Mouse (Mus musculus) duodenum, adult 2 months (tissue): ENCODE data around the gene Exo1. TPM values are rescaled to one million over a fixed set of nuclear protein-coding genes. Genes with fewer than 3 reads are reported as not detected.

ENCODE experiments used
- polyA plus RNA-seq: library from polyadenylated mRNA; depleted of rRNA; stranded (reverse); fragments of >200 nt; gene quantifications from 2 replicates; pipeline ENCODE4 v1.2.3, GENCODE M21; 2012; ENCODE audit warnings: low replicate concordance; rRNA removed

Gene Exo1
- 0.11 and 0.44 TPM in 2 replicates for polyA plus RNA-seq

DNA sequence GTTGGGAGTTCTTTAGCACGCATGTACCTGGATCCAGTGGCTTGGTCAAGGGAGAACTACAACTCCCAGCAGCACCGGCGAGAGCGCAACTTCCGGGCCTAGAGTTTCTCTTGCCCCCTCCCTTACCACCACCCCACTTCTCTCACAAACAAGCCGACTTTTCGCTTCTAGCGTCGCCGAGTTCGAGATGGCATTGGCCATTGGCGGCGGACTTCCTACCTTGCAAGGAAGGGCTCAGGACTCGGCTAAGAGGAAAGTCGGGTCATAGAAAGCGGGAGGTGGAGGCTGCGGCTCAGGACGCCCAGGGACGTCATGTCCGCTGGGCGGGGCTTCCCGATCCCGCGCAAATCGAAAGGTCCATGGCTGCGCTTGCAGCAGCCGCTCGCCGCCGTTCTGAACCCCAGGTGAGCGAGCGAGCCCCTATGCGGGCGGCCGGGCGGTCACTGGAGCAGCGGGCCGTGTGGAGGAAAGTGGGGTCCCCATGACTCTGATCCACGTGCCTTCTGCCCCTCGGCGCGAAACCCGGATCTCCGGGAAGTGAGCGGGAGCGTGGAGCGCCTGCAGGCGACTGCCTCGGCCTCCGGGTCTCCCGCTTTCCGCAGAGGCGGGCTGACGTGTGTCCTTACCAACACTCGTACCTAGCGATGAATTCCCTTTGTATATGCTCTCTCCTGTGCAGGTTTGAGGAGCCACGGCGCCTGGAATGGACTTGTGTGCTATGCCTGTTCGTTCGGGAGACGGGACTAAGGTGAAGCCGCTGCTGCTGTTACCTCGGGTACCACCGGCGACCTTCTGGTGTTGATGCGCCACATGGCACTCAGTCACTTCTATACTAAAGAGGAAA, at the start of gene Exo1:
Gene Exo1, plus strand, starts transcription at position 129 of the 844 bp plus-strand sequence.

DNA sequence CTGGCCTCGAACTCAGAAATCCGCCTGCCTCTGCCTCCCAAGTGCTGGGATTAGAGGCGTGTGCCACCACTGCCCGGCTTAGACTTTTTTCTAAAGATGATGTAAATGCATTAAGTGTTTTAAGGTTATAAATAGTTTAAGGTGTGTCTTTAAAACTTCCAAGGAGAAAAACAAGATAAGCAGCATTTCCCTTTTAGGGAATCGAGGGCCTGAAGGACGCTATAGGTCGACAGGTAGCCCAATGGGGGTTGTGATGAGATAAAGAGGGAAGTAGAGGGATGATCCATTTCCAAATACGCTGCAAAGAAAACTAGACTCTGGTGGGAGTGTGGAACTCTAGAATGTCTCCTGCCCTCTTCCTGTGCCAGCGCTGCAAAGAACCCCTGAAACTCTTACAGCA, 39.6 kb downstream of the Exo1 start, which contains the start of gene Gm38100:
Gene Gm38100, plus strand, starts transcription at position 301 of the 400 bp plus-strand sequence.

Other genes starting within 250 kb of the Exo1 start
- gene Opn3, start 187.8 kb upstream of the Exo1 start, polyA plus RNA-seq, result 0.91 and 4.0 TPM in 2 replicates
- gene Chml, start 187.7 kb upstream of the Exo1 start, polyA plus RNA-seq, result 16.9 and 40.2 TPM in 2 replicates
- not detected in 2 replicates for gene Wdr64, start 182.0 kb upstream of the Exo1 start, polyA plus RNA-seq
- gene Gm38100, start 39.7 kb downstream of the Exo1 start, polyA plus RNA-seq, result not detected in 2 replicates
- not detected in 2 replicates for gene Rbm8a2, start 98.5 kb downstream of the Exo1 start, polyA plus RNA-seq